Mouse (Mus musculus) spleen, adult 2 months (tissue): Measurements from ENCODE around the gene Npl. TPM values are rescaled to one million over a fixed set of nuclear protein-coding genes. Genes with fewer than 3 reads are reported as not detected.

Source experiments
- DNase-seq, 2 experiments: peaks; one replicate each; pipeline versions ENCODE4 v3.0.0 to v3.0.0-alpha.2; 2012 to 2021; ENCODE audit warnings: low spot score in 2 of 2, low read depth in 1 of 2
- H3K27ac ChIP-seq: fragments of 200-500 bp; 2 replicates; pipeline ENCODE4 v1.5.1; 2012; ENCODE audit warnings: low read length, inconsistent platforms; ENCODE audit not compliant: insufficient read depth
- H3K27me3 ChIP-seq: fragments of 200-500 bp; 2 replicates; pipeline ENCODE4 v1.6.1; 2012; ENCODE audit warnings: mild to moderate bottlenecking, moderate library complexity, low read length, inconsistent platforms; ENCODE audit not compliant: control insufficient read depth, insufficient read depth
- H3K36me3 ChIP-seq: fragments of 200-500 bp; 2 replicates; pipeline ENCODE4 v1.6.1; 2012; ENCODE audit warnings: mild to moderate bottlenecking, low read length, inconsistent platforms; ENCODE audit not compliant: control insufficient read depth, insufficient read depth
- H3K4me1 ChIP-seq: fragments of 200-500 bp; 2 replicates; pipeline ENCODE4 v1.6.1; 2011; ENCODE audit warnings: inconsistent platforms; ENCODE audit not compliant: control insufficient read depth, insufficient read depth, insufficient read length
- H3K4me3 ChIP-seq: fragments of 200-500 bp; 2 replicates; pipeline ENCODE4 v1.5.1; 2011; ENCODE audit warnings: mild to moderate bottlenecking, inconsistent platforms; ENCODE audit not compliant: insufficient read depth, insufficient read length; ENCODE audit errors: extremely low read depth
- CTCF ChIP-seq: fragments of 200-500 bp; IDR thresholded peaks from 2 replicates; pipeline ENCODE4 v1.5.1; 2011; ENCODE audit warnings: mild to moderate bottlenecking, inconsistent platforms; ENCODE audit not compliant: insufficient read depth, insufficient read length, insufficient replicate concordance; ENCODE audit errors: extremely low read depth
- POLR2A ChIP-seq: fragments of 200-500 bp; IDR thresholded peaks from 2 replicates; pipeline ENCODE4 v1.6.1; 2011; ENCODE audit warnings: low read depth, low read length, inconsistent platforms
- WGBS: fragments of 180-500 bp; shearing (Covaris S2); methylation state at CpG from one replicate; pipeline ENCODE4 v1.1.7; 2018; 5-methylcytosine and 5-hydroxymethylcytosine counted together
- polyA plus RNA-seq: library from polyadenylated mRNA; depleted of rRNA; stranded (reverse); fragments of >200 nt; gene quantifications from 2 replicates; pipeline ENCODE4 v1.2.3, GENCODE M21; 2012

Gene Npl
- polyA plus RNA-seq, 1 experiment = 1.9 TPM

- 90% methylated on average over 10 of the region's 10 CpGs for WGBS
- no peak for TF ChIP-seq CTCF
Observed at GRCm38 (mm10) chr1:153586826-153587225, 37.0 kb upstream of the Npl start.

GRCm38 (mm10) chr1:153585752-153586151 lies 35.9 kb upstream of the Npl start:
- DNase-seq = no peak
- Histone ChIP-seq H3K4me3 (no peak overlapping the region), H3K27me3 (no peaks in the 10 kb centered on the region), H3K4me1 (no peaks in the 10 kb centered on the region), H3K27ac (no peak overlapping the region), H3K36me3 (no peaks in the 10 kb centered on the region)
- TF ChIP-seq POLR2A (no peak), CTCF (no peak)
- 70% methylated on average over 2 of the region's 2 CpGs for whole genome bisulfite sequencing

More at GRCm38 (mm10) chr1:153586826-153587225, 37.0 kb upstream of the Npl start:
- Histone ChIP-seq H3K4me1 (no peaks in the 10 kb centered on the region), H3K27ac (no peak overlapping the region), H3K36me3 (no peaks in the 10 kb centered on the region), H3K4me3 (no peak overlapping the region), H3K27me3 (no peaks in the 10 kb centered on the region)
- no peak for DNase-seq

GRCm38 (mm10) chr1:153583189-153583588 lies 33.3 kb upstream of the Npl start:
- Histone ChIP-seq H3K4me3 (no peak overlapping the region), H3K36me3 (no peaks in the 10 kb centered on the region), H3K27me3 (no peaks in the 10 kb centered on the region), H3K27ac (no peak overlapping the region), H3K4me1 (no peaks in the 10 kb centered on the region)
- 20% methylated on average over 4 of the region's 4 CpGs for WGBS
- DNase-seq = no peak
- TF ChIP-seq POLR2A (no peak), CTCF (no peak)

- 81% methylated on average over 3 of the region's 3 CpGs for WGBS
- DNase-seq = no peak
- H3K27ac ChIP-seq = no peak overlapping the region
- no peaks in the 10 kb centered on the region for H3K36me3 ChIP-seq
- TF ChIP-seq POLR2A = no peak
- TF ChIP-seq CTCF = no peak
- no peaks in the 10 kb centered on the region; the same call in 1 of the 2 replicates for H3K4me1 ChIP-seq
- H3K27me3 ChIP-seq = no peaks in the 10 kb centered on the region
- no peak overlapping the region for H3K4me3 ChIP-seq
Observed at GRCm38 (mm10) chr1:153574730-153575129, 24.9 kb upstream of the Npl start.

- TF ChIP-seq CTCF (no peak), POLR2A (no peak)
- no peak for DNase-seq
- Histone ChIP-seq H3K4me3 (no peak overlapping the region), H3K27me3 (no peaks in the 10 kb centered on the region), H3K27ac (no peak overlapping the region), H3K4me1 (no peaks in the 10 kb centered on the region; the same call in 1 of the 2 replicates), H3K36me3 (no peaks in the 10 kb centered on the region)
- WGBS = 82% methylated on average over 4 of the region's 4 CpGs
Observed at GRCm38 (mm10) chr1:153572271-153573043, 22.6 kb upstream of the Npl start.

- H3K27me3 ChIP-seq = no peaks in the 10 kb centered on the region
- no peak for DNase-seq
- 87% methylated on average over 8 of the region's 8 CpGs for WGBS
Observed at GRCm38 (mm10) chr1:153565701-153566100, 15.9 kb upstream of the Npl start.

GRCm38 (mm10) chr1:153564701-153565100 lies 14.9 kb upstream of the Npl start:
- Histone ChIP-seq H3K4me1 (no peaks in the 10 kb centered on the region), H3K27me3 (no peaks in the 10 kb centered on the region), H3K27ac (no peak overlapping the region), H3K4me3 (no peak overlapping the region), H3K36me3 (no peaks in the 10 kb centered on the region)
- 73% methylated on average over 7 of the region's 7 CpGs for WGBS
- DNase-seq = no peak
- TF ChIP-seq CTCF (no peak), POLR2A (no peak)

More at GRCm38 (mm10) chr1:153565701-153566100, 15.9 kb upstream of the Npl start:
- Histone ChIP-seq H3K36me3 (no peaks in the 10 kb centered on the region), H3K27ac (no peak overlapping the region), H3K4me3 (no peak overlapping the region), H3K4me1 (no peaks in the 10 kb centered on the region)
- no peak for TF ChIP-seq CTCF
- TF ChIP-seq POLR2A = no peak
